Mouse (Mus musculus) ES-Bruce4 (cell line): ENCODE results near the gene Rrbp1. TPM values are rescaled to one million over a fixed set of nuclear protein-coding genes. Genes with fewer than 3 reads are reported as not detected.

Source experiments
- H3K27ac ChIP-seq: 2 replicates; pipeline ENCODE4 v1.5.1; 2012; ENCODE audit warnings: low read length, inconsistent platforms; ENCODE audit not compliant: insufficient read depth
- H3K27me3 ChIP-seq: 2 replicates; pipeline ENCODE4 v1.6.1; 2012; ENCODE audit warnings: mild to moderate bottlenecking, low read length, inconsistent platforms; ENCODE audit not compliant: control insufficient read depth, poor library complexity, insufficient read depth, severe bottlenecking
- H3K36me3 ChIP-seq: 2 replicates; pipeline ENCODE4 v1.6.1; 2012; ENCODE audit warnings: inconsistent platforms, mild to moderate bottlenecking, low read length, moderate library complexity; ENCODE audit not compliant: control insufficient read depth, poor library complexity, insufficient read depth, severe bottlenecking
- H3K4me1 ChIP-seq: one replicate; pipeline ENCODE4 v1.8.1; 2011; ENCODE audit warnings: low read length; ENCODE audit not compliant: control insufficient read depth, insufficient read depth
- H3K4me3 ChIP-seq: 2 replicates; pipeline ENCODE4 v1.5.1; 2011; ENCODE audit warnings: low read depth, mild to moderate bottlenecking, low read length
- H3K9ac ChIP-seq: 2 replicates; pipeline ENCODE4 v1.6.1; 2012; ENCODE audit warnings: low read depth, mild to moderate bottlenecking, inconsistent platforms; ENCODE audit not compliant: poor library complexity, severe bottlenecking
- H3K9me3 ChIP-seq: replicated peaks from 2 replicates; pipeline ENCODE4 v1.6.1; 2012; ENCODE audit warnings: mild to moderate bottlenecking, low read length, inconsistent platforms; ENCODE audit not compliant: control insufficient read depth, poor library complexity, insufficient read depth, severe bottlenecking
- CTCF ChIP-seq: IDR thresholded peaks from one replicate; pipeline ENCODE4 v1.8.1; 2011; ENCODE audit warnings: low read depth, low read length
- EP300 ChIP-seq: IDR thresholded peaks from 2 replicates; pipeline ENCODE4 v1.6.1; 2011; ENCODE audit warnings: low read depth, low read length; ENCODE audit not compliant: insufficient read depth
- POLR2A ChIP-seq: IDR thresholded peaks from one replicate; pipeline ENCODE4 v1.8.1; 2011; ENCODE audit warnings: low read length; ENCODE audit not compliant: insufficient read depth
- polyA plus RNA-seq: library from polyadenylated mRNA; stranded (reverse); fragments of >200 nt; gene quantifications from 2 replicates; pipeline ENCODE4 v1.2.4, GENCODE M21; 2011; ENCODE audit warnings: low read depth; ENCODE audit not compliant: missing spikeins, insufficient read depth, insufficient read length

Gene Rrbp1
- polyA plus RNA-seq: 446 and 451 TPM in 2 replicates

DNA sequence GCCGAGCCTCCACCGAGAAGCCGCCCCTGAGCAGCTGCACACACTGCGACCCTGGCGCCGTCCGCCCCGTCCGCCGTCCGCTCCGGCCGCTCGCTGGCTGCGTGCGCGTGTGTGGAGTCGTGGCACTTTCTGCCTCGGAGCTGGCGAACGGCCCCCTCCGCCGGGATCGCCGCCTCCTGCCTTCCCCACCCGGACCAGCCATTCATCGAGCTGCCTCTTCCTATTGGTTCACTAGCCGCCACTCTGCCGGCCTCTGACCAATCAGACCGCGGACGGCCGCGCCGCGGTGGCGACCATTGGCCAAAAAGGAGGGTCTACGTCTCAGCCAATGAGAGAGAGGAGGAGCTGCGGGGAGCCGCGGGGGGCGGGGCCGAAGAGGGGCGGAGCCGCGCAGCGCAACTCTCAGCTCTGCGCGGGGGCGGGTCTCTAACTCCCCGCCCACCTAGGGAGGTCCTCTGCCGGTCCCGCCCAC is at the start of gene Rrbp1:
Gene Rrbp1, minus strand, starts transcription at position 184 of the 472 bp plus-strand sequence.
- Histone ChIP-seq H3K4me1 (peaks cover 5% of the 10 kb centered on the region), H3K27ac (peak within 1 kb of the TSS; percentile 48), H3K9me3 (no peaks in the 10 kb centered on the region), H3K9ac (peak within 1 kb of the TSS; percentile 99), H3K4me3 (peak within 1 kb of the TSS; percentile 70), H3K36me3 (peaks cover 16% of the 10 kb centered on the region), H3K27me3 (no peaks in the 10 kb centered on the region)
- TF ChIP-seq EP300: no peak
- peak; percentile 39 for TF ChIP-seq POLR2A

DNA sequence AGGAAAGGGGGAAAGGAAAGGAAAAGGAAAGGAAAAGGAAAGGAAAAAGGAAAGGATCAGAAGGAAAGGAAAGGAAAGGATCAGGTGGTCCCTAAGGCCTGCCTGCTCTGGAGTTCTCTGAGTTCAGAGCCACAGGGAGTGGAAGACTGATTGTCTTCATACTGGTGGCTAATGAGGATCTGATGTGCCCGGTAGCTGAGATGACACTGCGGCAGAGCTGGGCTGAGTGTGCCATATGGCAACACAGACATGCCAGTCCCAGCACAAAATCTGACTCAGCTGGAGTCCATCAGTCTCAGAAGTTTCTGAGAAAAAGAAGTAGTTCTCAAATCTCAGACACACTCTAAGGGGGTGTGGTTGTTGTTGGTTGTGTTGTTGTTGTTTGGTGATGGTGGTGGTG is 46.7 kb upstream of the Rrbp1 start:
- H3K27ac ChIP-seq: no peak overlapping the region
- TF ChIP-seq CTCF (no peak), EP300 (no peak), POLR2A (no peak)
- no peak overlapping the region for H3K4me3 ChIP-seq
- no peak overlapping the region for H3K9ac ChIP-seq
- H3K9me3 ChIP-seq: no peaks in the 10 kb centered on the region
- no peaks in the 10 kb centered on the region for H3K4me1 ChIP-seq
- no peaks in the 10 kb centered on the region for H3K27me3 ChIP-seq
- H3K36me3 ChIP-seq: no peaks in the 10 kb centered on the region

DNA sequence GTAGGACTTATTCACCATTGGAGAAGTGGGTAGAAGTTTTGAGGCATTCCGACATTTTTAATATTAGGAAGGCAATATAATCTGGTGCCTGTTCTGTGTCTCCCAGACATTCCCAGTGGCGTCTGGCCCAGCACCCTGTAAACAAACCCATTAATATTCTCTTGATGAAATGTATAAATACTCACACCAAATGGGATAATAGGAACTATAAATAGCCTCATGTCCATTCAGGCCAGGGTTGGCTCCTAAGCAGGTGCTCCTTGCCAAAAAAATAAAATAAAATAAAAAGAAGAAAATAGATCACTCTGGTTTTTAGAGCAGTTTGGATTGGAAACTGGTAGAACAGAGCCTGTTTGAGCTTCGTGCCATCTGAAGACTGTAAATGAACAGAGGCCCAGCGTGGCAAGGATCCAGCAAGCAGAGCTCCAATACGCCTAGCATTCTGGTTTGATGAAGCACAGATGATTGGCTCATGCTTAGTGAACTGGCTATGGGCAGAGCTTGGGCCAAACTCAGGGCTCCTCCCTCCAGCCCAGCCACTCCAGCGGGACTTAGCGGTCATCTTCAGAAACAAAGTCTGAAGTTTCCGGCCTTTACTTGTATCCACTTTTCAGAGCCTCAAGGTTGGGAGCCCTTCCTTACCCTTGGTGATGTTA is 41.5 kb upstream of the Rrbp1 start:
- H3K4me1 ChIP-seq: no peaks in the 10 kb centered on the region
- no peak overlapping the region for H3K9ac ChIP-seq
- TF ChIP-seq EP300 (no peak), POLR2A (no peak), CTCF (no peak)
- H3K27me3 ChIP-seq: no peaks in the 10 kb centered on the region
- no peaks in the 10 kb centered on the region for H3K36me3 ChIP-seq
- no peak overlapping the region for H3K4me3 ChIP-seq
- H3K9me3 ChIP-seq: no peaks in the 10 kb centered on the region
- no peak overlapping the region for H3K27ac ChIP-seq

DNA sequence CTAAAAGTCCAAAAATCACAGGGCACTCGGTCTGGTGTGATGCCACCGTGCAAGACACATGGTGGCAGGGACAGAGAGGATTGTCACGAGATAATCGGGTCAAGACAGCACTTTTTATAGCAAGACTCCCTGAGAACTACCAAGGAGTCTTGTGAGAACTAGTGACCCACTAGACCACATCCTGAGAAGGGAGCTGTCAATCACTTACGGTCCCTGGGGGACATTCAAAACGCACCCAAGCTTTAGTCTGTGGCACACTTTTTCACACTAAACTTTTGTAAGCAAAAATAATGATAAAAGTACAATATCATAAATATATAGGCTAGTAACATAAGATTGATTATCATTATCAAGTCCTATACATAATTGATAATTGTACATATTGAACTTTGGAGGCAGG is 39.8 kb upstream of the Rrbp1 start:
- no peak overlapping the region for H3K27ac ChIP-seq
- no peaks in the 10 kb centered on the region for H3K9me3 ChIP-seq
- no peaks in the 10 kb centered on the region for H3K27me3 ChIP-seq
- TF ChIP-seq CTCF (no peak), POLR2A (no peak), EP300 (no peak)
- no peak overlapping the region for H3K9ac ChIP-seq
- no peak overlapping the region for H3K4me3 ChIP-seq
- H3K36me3 ChIP-seq: no peaks in the 10 kb centered on the region
- H3K4me1 ChIP-seq: no peaks in the 10 kb centered on the region

DNA sequence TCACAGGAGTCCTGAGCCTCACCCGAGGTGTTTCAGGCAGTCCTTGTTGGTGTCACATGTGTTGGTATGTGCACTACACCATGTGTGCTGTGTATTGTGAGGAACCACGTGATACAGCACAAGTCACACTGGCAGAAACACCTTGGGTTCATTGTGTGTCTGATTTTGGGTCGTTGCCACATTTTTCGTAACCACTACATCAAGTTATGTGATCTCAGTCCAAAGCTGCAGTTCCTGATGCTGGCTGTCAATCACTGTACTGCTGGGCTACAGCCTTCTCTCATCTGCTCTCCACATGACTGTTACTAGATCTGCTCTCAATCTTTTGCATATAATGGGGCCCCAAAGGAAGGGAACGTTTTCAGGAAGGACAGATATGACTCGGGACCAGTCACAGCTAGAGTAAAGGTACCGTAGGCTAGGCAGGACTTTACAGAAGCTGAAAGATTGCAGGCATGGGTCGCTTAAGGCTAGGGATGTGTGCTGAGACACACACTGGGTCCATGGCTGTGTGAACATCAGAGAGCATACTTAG is 39.1 kb upstream of the Rrbp1 start:
- Histone ChIP-seq H3K27me3 (no peaks in the 10 kb centered on the region), H3K9ac (no peak overlapping the region), H3K27ac (no peak overlapping the region), H3K9me3 (no peaks in the 10 kb centered on the region), H3K36me3 (no peaks in the 10 kb centered on the region), H3K4me1 (no peaks in the 10 kb centered on the region), H3K4me3 (no peak overlapping the region)
- no peak for TF ChIP-seq CTCF
- TF ChIP-seq POLR2A: no peak
- no peak for TF ChIP-seq EP300

DNA sequence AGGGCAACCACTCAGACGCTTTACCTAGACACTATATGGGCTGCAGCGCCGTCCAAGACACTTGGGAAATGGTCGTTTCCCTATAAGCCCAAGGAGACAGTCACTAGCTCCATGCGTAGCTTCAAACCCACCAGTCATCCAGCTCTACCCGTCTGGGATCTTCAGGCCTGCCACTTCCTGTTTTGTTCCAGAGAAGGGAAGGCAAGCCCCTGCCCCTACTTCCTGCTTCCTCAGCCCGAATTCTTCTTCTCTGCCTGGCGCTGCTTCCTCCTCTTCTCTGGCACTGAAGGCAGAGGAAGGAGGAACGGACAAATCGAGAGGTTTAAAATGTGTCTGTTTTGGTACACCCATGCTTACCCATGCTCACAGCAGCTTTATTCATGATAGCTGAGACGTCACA is 35.9 kb upstream of the Rrbp1 start:
- H3K9ac ChIP-seq: no peak overlapping the region
- no peak overlapping the region for H3K27ac ChIP-seq

More for the DNA sequence above, 35.9 kb upstream of the Rrbp1 start:
- Histone ChIP-seq H3K27me3 (no peaks in the 10 kb centered on the region), H3K4me1 (no peaks in the 10 kb centered on the region), H3K9me3 (0 out of 2 replicates have a peak, but pooled peaks cover 9% of the 10 kb centered on the region), H3K4me3 (no peak overlapping the region), H3K36me3 (no peaks in the 10 kb centered on the region)
- TF ChIP-seq EP300: no peak
- TF ChIP-seq CTCF: no peak
- TF ChIP-seq POLR2A: no peak
